In the genomic region with DNA sequence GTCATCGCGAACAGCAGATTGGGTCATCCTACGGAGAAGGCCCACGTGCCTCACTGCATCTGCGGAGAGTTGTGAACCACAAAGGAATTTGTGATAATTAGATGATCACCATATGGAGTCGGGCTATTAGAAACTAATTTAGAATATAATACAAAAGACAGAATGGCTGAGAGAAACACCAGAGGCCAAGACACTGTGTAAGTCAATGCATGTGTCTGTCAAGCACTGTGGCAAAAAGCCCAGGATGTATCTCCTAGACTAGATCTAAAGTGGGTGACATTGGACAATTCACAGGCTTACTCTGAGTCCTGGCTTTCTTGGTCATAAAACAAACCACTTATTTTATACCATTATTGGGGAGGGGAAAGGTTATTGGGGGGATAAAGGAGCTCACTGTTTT, we compare ENCODE assay signal across 22 mouse cellular contexts.
"Had no signal": no experiment of that assay in that cellular context is flagged by ENCODE, and none has a peak within 500 bp of the region (broad histone marks: within the 10 kb centered on the region; RNA-seq: fewer than 3 reads in every experiment).

No protein-coding gene starts in this region.

- H3K9me3 ChIP-seq: limb, embryonic 10.5 days; limb, embryonic 13.5 days; liver, embryonic 12.5 days; liver, embryonic 15.5 days; midbrain, embryonic 12.5 days; midbrain, embryonic 15.5 days; neural tube, embryonic 12.5 days; neural tube, embryonic 15.5 days had no signal

- H3K4me1 ChIP-seq: liver, embryonic 15.5 days had no signal

- H3K36me3 ChIP-seq: limb, embryonic 13.5 days; liver, embryonic 12.5 days; liver, embryonic 15.5 days; midbrain, embryonic 12.5 days; midbrain, embryonic 15.5 days; neural tube, embryonic 12.5 days; neural tube, embryonic 15.5 days had no signal

- H3K27ac ChIP-seq: kidney, postnatal 0 days; layer of hippocampus, adult 2 months; limb, embryonic 10.5 days; limb, embryonic 13.5 days; liver, embryonic 12.5 days; liver, embryonic 15.5 days; macrophage; midbrain, embryonic 12.5 days; midbrain, embryonic 15.5 days; neural tube, embryonic 12.5 days; neural tube, embryonic 15.5 days; stomach, postnatal 0 days had no signal

- ATAC-seq: liver, embryonic 12.5 days; midbrain, embryonic 15.5 days had no signal

- H3K9ac ChIP-seq: limb, embryonic 13.5 days; liver, embryonic 12.5 days; liver, embryonic 15.5 days; midbrain, embryonic 12.5 days; midbrain, embryonic 15.5 days; neural tube, embryonic 12.5 days; neural tube, embryonic 15.5 days had no signal

- H3K27me3 ChIP-seq: midbrain, embryonic 15.5 days; neural tube, embryonic 15.5 days had no signal

- H3K4me3 ChIP-seq: layer of hippocampus, adult 2 months; limb, embryonic 10.5 days; limb, embryonic 13.5 days; liver, embryonic 12.5 days; liver, embryonic 15.5 days; midbrain, embryonic 12.5 days; midbrain, embryonic 15.5 days; neural tube, embryonic 12.5 days; neural tube, embryonic 15.5 days had no signal

- DNase-seq: kidney, postnatal 25 days; layer of hippocampus, adult 9-11 months; liver; lung, adult 18-20 months; right cerebral cortex, adult 18-20 months; right cerebral cortex, postnatal 14 days; right cerebral cortex, postnatal 4 days; thymus, adult 2 months; thymus, postnatal 14 days; thymus, postnatal 4 days had no signal

- H3K4me2 ChIP-seq: limb, embryonic 13.5 days; liver, embryonic 12.5 days; liver, embryonic 15.5 days; midbrain, embryonic 12.5 days; midbrain, embryonic 15.5 days; neural tube, embryonic 12.5 days; neural tube, embryonic 15.5 days had no signal
